Mouse (Mus musculus): ENCODE data around the gene Tmem106c.

DNA sequence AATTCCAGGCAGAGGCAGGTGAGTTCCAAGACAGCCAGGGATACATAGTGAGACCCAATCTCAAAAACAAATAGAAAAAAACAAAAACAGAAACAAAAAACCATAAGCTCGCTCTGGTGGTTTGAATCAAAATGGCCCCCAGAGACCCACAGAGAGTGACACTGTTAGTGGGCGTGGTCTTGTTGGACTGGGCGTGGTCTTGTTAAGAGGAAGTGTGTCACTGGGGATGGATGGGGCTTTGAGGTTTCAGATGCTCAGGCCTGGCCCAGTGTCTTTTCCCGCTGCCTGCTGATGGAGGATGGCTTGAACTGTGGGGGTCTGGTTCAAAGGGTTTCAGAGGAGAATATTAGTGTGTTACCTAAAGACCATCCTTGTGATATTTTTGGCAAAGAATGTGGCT lies 53.9 kb downstream of the Tmem106c start:
- TF ChIP-seq POLR2A (IDR thresholded peaks at IDR 0.05; ENCODE audit: borderline replicate concordance, control insufficient read depth, low read depth, low read length) = no peak
- no peak for TF ChIP-seq CTCF (IDR thresholded peaks at IDR 0.05; ENCODE audit: control insufficient read depth, insufficient read depth, low read length)

Measured in bone marrow, adult 2 months (tissue).